Mouse (Mus musculus) stomach, postnatal 0 days (tissue): Measurements from ENCODE around the gene S1pr2. TPM values are rescaled to one million over a fixed set of nuclear protein-coding genes. Genes with fewer than 3 reads are reported as not detected.

Experiments used
- ATAC-seq: fragments of 200-750 bp; cut with Nextera tagmentation; 2 replicates; pipeline ENCODE4 v1.8.0; 2017; ENCODE audit not compliant: low FRiP score, low TSS enrichment
- DNase-seq: peaks from one replicate; pipeline ENCODE4 v3.0.0-alpha.2; 2016; ENCODE audit warnings: low spot score
- H3K27ac ChIP-seq: fragments of 300-500 bp; sonication (generic); replicated peaks from 2 replicates; pipeline ENCODE4 v1.5.1; 2014; ENCODE audit warnings: mild to moderate bottlenecking, control low read depth
- H3K27me3 ChIP-seq: fragments of 300-500 bp; sonication (generic); 2 replicates; pipeline ENCODE4 v1.6.1; 2014; ENCODE audit warnings: low read length; ENCODE audit not compliant: control insufficient read depth, insufficient read depth
- H3K36me3 ChIP-seq: fragments of 300-500 bp; sonication (generic); 2 replicates; pipeline ENCODE4 v1.6.1; 2014; ENCODE audit warnings: low read length, mixed read lengths; ENCODE audit not compliant: control insufficient read depth, insufficient read depth
- H3K4me1 ChIP-seq: fragments of 300-500 bp; sonication (generic); replicated peaks from 2 replicates; pipeline ENCODE4 v1.6.1; 2014; ENCODE audit warnings: antibody characterized with exemption; ENCODE audit not compliant: control insufficient read depth, insufficient read depth
- H3K4me2 ChIP-seq: fragments of 300-500 bp; sonication (generic); replicated peaks from 2 replicates; pipeline ENCODE4 v1.6.1; 2014; ENCODE audit warnings: low read depth, mild to moderate bottlenecking, control low read depth, moderate library complexity
- H3K4me3 ChIP-seq: fragments of 300-500 bp; sonication (generic); 2 replicates; pipeline ENCODE4 v1.5.1; 2014; ENCODE audit warnings: low read depth, low read length, control low read depth
- H3K9ac ChIP-seq: fragments of 300-500 bp; sonication (generic); 2 replicates; pipeline ENCODE4 v1.6.1; 2014; ENCODE audit warnings: mild to moderate bottlenecking, low read length, control low read depth, mixed read lengths
- H3K9me3 ChIP-seq: fragments of 300-500 bp; sonication (generic); 2 replicates; pipeline ENCODE4 v1.6.1; 2016; ENCODE audit warnings: low read length; ENCODE audit not compliant: control insufficient read depth
- CTCF ChIP-seq: IDR thresholded peaks from 2 replicates; pipeline ENCODE4 v1.5.1; 2016; ENCODE audit warnings: antibody characterized with exemption, low read depth, mild to moderate bottlenecking, moderate library complexity
- EP300 ChIP-seq: optimal IDR thresholded peaks from 2 replicates; pipeline ENCODE3; 2016; ENCODE audit warnings: antibody characterized with exemption
- WGBS: fragments of 180-500 bp; shearing (Covaris S2); extraction: QIAGEN DNeasy Blood & Tissue Kit; methylation state at CpG from one replicate; pipeline ENCODE4 v1.1.7; 2014; 5-methylcytosine and 5-hydroxymethylcytosine counted together
- polyA plus RNA-seq: library from polyadenylated mRNA; unstranded; fragments of >200 nt; fragmentation: Nextera tagmentation; extraction: Ambion mirVana; gene quantifications from 2 replicates; pipeline ENCODE4 v1.2.1, GENCODE M21; 2015

Gene S1pr2
- polyA plus RNA-seq = 16.3 and 19.4 TPM in 2 replicates

- DNase-seq (peak; percentile 86), ATAC-seq (peak; percentile 74)
- no peak for TF ChIP-seq EP300
- TF ChIP-seq CTCF = peak; percentile 13; the same call in 1 of the 2 replicates
- Histone ChIP-seq H3K4me1 (peaks cover 11% of the 10 kb centered on the region; the same call in 1 of the 2 replicates), H3K36me3 (no peaks in the 10 kb centered on the region), H3K27me3 (no peaks in the 10 kb centered on the region), H3K4me3 (peak within 1 kb of the TSS; percentile 88), H3K9ac (peak within 1 kb of the TSS; percentile 87), H3K4me2 (peak within 1 kb of the TSS; percentile 89), H3K27ac (peak within 1 kb of the TSS; percentile 95), H3K9me3 (no peaks in the 10 kb centered on the region)
- WGBS = under 1% methylated on average over 43 of the region's 47 CpGs
These were observed at the start of gene S1pr2 for GRCm38 (mm10) chr9:20976216-20976960. Gene S1pr2 (minus strand): TSS chr9:20976781.

GRCm38 (mm10) chr9:21025258-21025810 is 48.8 kb upstream of the S1pr2 start:
- H3K27ac ChIP-seq = peak overlapping the region; percentile 78
- no peak overlapping the region for H3K4me3 ChIP-seq
- no peaks in the 10 kb centered on the region for H3K9me3 ChIP-seq
- H3K9ac ChIP-seq = 0 out of 2 replicates have a peak overlapping the region, but pooled peaks have one; percentile 8
- 0 out of 2 replicates have a peak overlapping the region, but pooled peaks have one; percentile 11 for H3K4me2 ChIP-seq
- WGBS = 43% methylated on average over 19 of the region's 19 CpGs
- DNase-seq (peak; percentile 64), ATAC-seq (peak; percentile 71)
- 0 out of 2 replicates have a peak, but pooled peaks cover 3% of the 10 kb centered on the region for H3K4me1 ChIP-seq
- H3K36me3 ChIP-seq = no peaks in the 10 kb centered on the region
- TF ChIP-seq CTCF (no peak), EP300 (no peak)
- no peaks in the 10 kb centered on the region for H3K27me3 ChIP-seq

- no peak for DNase-seq
- 83% methylated on average over 1 of the region's 1 CpGs for WGBS
- H3K36me3 ChIP-seq = no peaks in the 10 kb centered on the region
These were observed 46.1 kb upstream of the S1pr2 start for GRCm38 (mm10) chr9:21022726-21023125.

GRCm38 (mm10) chr9:21022288-21022687 is 45.7 kb upstream of the S1pr2 start:
- 39% methylated on average over 6 of the region's 6 CpGs for WGBS
- no peak overlapping the region for H3K9ac ChIP-seq
- no peak overlapping the region for H3K4me3 ChIP-seq
- H3K9me3 ChIP-seq = no peaks in the 10 kb centered on the region
- no peaks in the 10 kb centered on the region for H3K36me3 ChIP-seq
- H3K27me3 ChIP-seq = no peaks in the 10 kb centered on the region
- DNase-seq (no peak), ATAC-seq (no peak)
- no peak overlapping the region for H3K27ac ChIP-seq
- no peak overlapping the region for H3K4me2 ChIP-seq
- TF ChIP-seq EP300 (no peak), CTCF (no peak)
- no peaks in the 10 kb centered on the region for H3K4me1 ChIP-seq

More at GRCm38 (mm10) chr9:21022726-21023125, 46.1 kb upstream of the S1pr2 start:
- Histone ChIP-seq H3K27me3 (no peaks in the 10 kb centered on the region), H3K4me1 (no peaks in the 10 kb centered on the region), H3K27ac (no peak overlapping the region), H3K4me3 (no peak overlapping the region), H3K9ac (no peak overlapping the region), H3K4me2 (no peak overlapping the region), H3K9me3 (no peaks in the 10 kb centered on the region)
- no peak for ATAC-seq
- TF ChIP-seq EP300 = no peak
- peak; percentile 51 for TF ChIP-seq CTCF

GRCm38 (mm10) chr9:21021363-21021762 is 44.8 kb upstream of the S1pr2 start:
- no peak overlapping the region for H3K4me3 ChIP-seq
- H3K9me3 ChIP-seq = no peaks in the 10 kb centered on the region
- H3K4me2 ChIP-seq = no peak overlapping the region
- no peaks in the 10 kb centered on the region for H3K4me1 ChIP-seq
- H3K27me3 ChIP-seq = no peaks in the 10 kb centered on the region
- TF ChIP-seq EP300 (no peak), CTCF (no peak)
- WGBS = 80% methylated on average over 3 of the region's 3 CpGs
- H3K27ac ChIP-seq = no peak overlapping the region
- DNase-seq (no peak), ATAC-seq (no peak)
- H3K9ac ChIP-seq = no peak overlapping the region
- H3K36me3 ChIP-seq = no peaks in the 10 kb centered on the region

GRCm38 (mm10) chr9:21018600-21018999 is 42.0 kb upstream of the S1pr2 start:
- WGBS = 60% methylated on average over 2 of the region's 2 CpGs
- H3K27me3 ChIP-seq = no peaks in the 10 kb centered on the region
- DNase-seq (no peak), ATAC-seq (no peak)
- H3K27ac ChIP-seq = no peak overlapping the region
- no peak overlapping the region for H3K4me3 ChIP-seq
- H3K36me3 ChIP-seq = no peaks in the 10 kb centered on the region
- no peaks in the 10 kb centered on the region for H3K9me3 ChIP-seq
- H3K9ac ChIP-seq = no peak overlapping the region
- H3K4me2 ChIP-seq = no peak overlapping the region
- TF ChIP-seq CTCF = no peak
- no peak for TF ChIP-seq EP300
- H3K4me1 ChIP-seq = no peaks in the 10 kb centered on the region
